13 mouse cellular contexts compared by ENCODE assay signal in genomic region chr10:86340991-86341527, GRCm38 (mm10). TPM values are rescaled to one million over a fixed set of nuclear protein-coding genes. Genes with fewer than 3 reads are reported as not detected.
DNase-seq lines count a peak whose midpoint lies in the region; ATAC-seq and TF ChIP-seq lines count a peak whose summit lies in the region.
"Had no signal": no experiment of that assay in that cellular context is flagged by ENCODE, and none has a peak within 500 bp of the region (broad histone marks: within the 10 kb centered on the region; RNA-seq: fewer than 3 reads in every experiment).

No protein-coding gene starts in this region.

- TF ChIP-seq CTCF in layer of hippocampus, adult 2 months (conservative IDR thresholded peaks at IDR 0.05): no peak

- no peak for DNase-seq in heart, adult 9 months (ENCODE audit: low spot score in 2 of 2)
- DNase-seq in layer of hippocampus, adult 2 months (ENCODE audit: low spot score in 2 of 2): no peak
- no peak for DNase-seq in layer of hippocampus, postnatal 25 days (ENCODE audit: extremely low spot score in 1 of 2, low spot score in 1 of 2)
- DNase-seq in embryonic facial prominence, embryonic 10.5 days (ENCODE audit: low spot score): no peak
- DNase-seq in left cerebral cortex, adult 11 months (ENCODE audit: low spot score): no peak
- DNase-seq: spleen, adult 18-20 months had no signal

- no peak for ATAC-seq in heart, embryonic 12.5 days (ENCODE audit: insufficient number of reproducible peaks, low FRiP score)
- ATAC-seq in liver, embryonic 15.5 days (ENCODE audit: insufficient read depth): no peak
- no peak for ATAC-seq in megakaryocyte, adult 5-6 weeks (ENCODE audit: poor library complexity, severe bottlenecking)
- ATAC-seq: activated CD4-positive, CD25-positive, alpha-beta regulatory T cell, adult 4 months had no signal

- WGBS in heart, embryonic 12.5 days: 60% methylated on average over 3 of the region's 3 CpGs
- 70% methylated on average over 3 of the region's 3 CpGs for WGBS in embryonic facial prominence, embryonic 10.5 days
- 69% methylated on average over 3 of the region's 3 CpGs for WGBS in liver, embryonic 15.5 days (ENCODE audit: insufficient replicate concordance)

- H3K27me3 ChIP-seq in heart, embryonic 12.5 days (replicated peaks): no peaks in the 10 kb centered on the region
- H3K27me3 ChIP-seq in embryonic facial prominence, embryonic 10.5 days (replicated peaks; ENCODE audit: low read depth, poor library complexity, severe bottlenecking): no peaks in the 10 kb centered on the region
- H3K27me3 ChIP-seq in liver, embryonic 15.5 days: no peaks in the 10 kb centered on the region
- H3K27me3 ChIP-seq: neural tube, embryonic 13.5 days had no signal

- H3K9me3 ChIP-seq in heart, embryonic 12.5 days (replicated peaks): no peaks in the 10 kb centered on the region
- H3K9me3 ChIP-seq in embryonic facial prominence, embryonic 10.5 days: no peaks in the 10 kb centered on the region
- H3K9me3 ChIP-seq in liver, embryonic 15.5 days (replicated peaks): no peaks in the 10 kb centered on the region
- H3K9me3 ChIP-seq: neural tube, embryonic 13.5 days had no signal

- H3K4me2 ChIP-seq in heart, embryonic 12.5 days: no peak overlapping the region
- no peak overlapping the region for H3K4me2 ChIP-seq in liver, embryonic 15.5 days
- H3K4me2 ChIP-seq: hindbrain, embryonic 14.5 days; neural tube, embryonic 13.5 days had no signal

- H3K27ac ChIP-seq in heart, embryonic 12.5 days (ENCODE audit: poor library complexity, severe bottlenecking): 0 out of 2 replicates have a peak overlapping the region, but pooled peaks have one; percentile 3
- H3K27ac ChIP-seq in layer of hippocampus, adult 2 months: peak overlapping the region; percentile 86
- peak overlapping the region; percentile 49; the same call in 1 of the 2 replicates for H3K27ac ChIP-seq in embryonic facial prominence, embryonic 10.5 days (replicated peaks)
- H3K27ac ChIP-seq in liver, embryonic 15.5 days (replicated peaks): peak overlapping the region; percentile 70; the same call in 1 of the 2 replicates
- H3K27ac ChIP-seq: hindbrain, embryonic 14.5 days; macrophage; neural tube, embryonic 13.5 days had no signal

- no peak overlapping the region for H3K9ac ChIP-seq in heart, embryonic 12.5 days
- no peak overlapping the region for H3K9ac ChIP-seq in liver, embryonic 15.5 days
- H3K9ac ChIP-seq: hindbrain, embryonic 14.5 days; neural tube, embryonic 13.5 days had no signal

- H3K4me1 ChIP-seq in heart, embryonic 12.5 days (replicated peaks): peaks cover 84% of the 10 kb centered on the region
- peaks cover 55% of the 10 kb centered on the region for H3K4me1 ChIP-seq in embryonic facial prominence, embryonic 10.5 days
- peaks cover 61% of the 10 kb centered on the region for H3K4me1 ChIP-seq in liver, embryonic 15.5 days (replicated peaks)

- H3K4me3 ChIP-seq in heart, embryonic 12.5 days: no peak overlapping the region
- no peak overlapping the region for H3K4me3 ChIP-seq in layer of hippocampus, adult 2 months
- H3K4me3 ChIP-seq in embryonic facial prominence, embryonic 10.5 days: no peak overlapping the region
- H3K4me3 ChIP-seq in liver, embryonic 15.5 days (replicated peaks): no peak overlapping the region
- H3K4me3 ChIP-seq: neural tube, embryonic 13.5 days had no signal

- H3K36me3 ChIP-seq in heart, embryonic 12.5 days: peaks cover 25% of the 10 kb centered on the region
- peaks cover 25% of the 10 kb centered on the region for H3K36me3 ChIP-seq in embryonic facial prominence, embryonic 10.5 days (replicated peaks)
- no peaks in the 10 kb centered on the region for H3K36me3 ChIP-seq in liver, embryonic 15.5 days (replicated peaks)

RNA-seq across cellular contexts. Expression of gene Timp3, which starts 40.9 kb away (rescaled TPM):
- polyA plus RNA-seq in heart, embryonic 12.5 days (2016; fragmentation: Nextera tagmentation; extraction: Ambion mirVana): 70.8 and 71.5 TPM in 2 replicates
- 10 to 100 TPM; 61.8 to 62.0 TPM for total RNA-seq in layer of hippocampus, adult 2 months (2021)
- 10 to 100 TPM; 50.1 to 55.1 TPM for total RNA-seq in layer of hippocampus, postnatal 25 days (2021)
- 29.4 and 36.3 TPM in 2 replicates for polyA plus RNA-seq in embryonic facial prominence, embryonic 10.5 days (2016; fragmentation: Nextera tagmentation; extraction: Ambion mirVana)
- 6.3 and 6.7 TPM in 2 replicates for polyA plus RNA-seq in liver, embryonic 15.5 days (2015; fragmentation: Nextera tagmentation; extraction: Ambion mirVana)
- 0.04 TPM in 1 of 2 replicates, not detected in the other for total RNA-seq in megakaryocyte, adult 5-6 weeks (2015)
- total RNA-seq in megakaryocyte, adult 5-6 weeks (2017): 0.08 and 0.44 TPM in 2 replicates
- polyA plus RNA-seq: activated CD4-positive, CD25-positive, alpha-beta regulatory T cell, adult 4 months had no signal

Comparison
In these comparisons a context has a peak if more than half of its experiments do, and no peak if none do; other contexts are left out.
1. H3K27ac ChIP-seq: peak in every context shown above with its lines; median percentile 86 in layer of hippocampus, adult 2 months; 70 in liver, embryonic 15.5 days; 49 in embryonic facial prominence, embryonic 10.5 days; 3 in heart, embryonic 12.5 days.
2. RNA of gene Timp3, which starts 40.9 kb away (total RNA-seq): 61.8 to 62.0 TPM in layer of hippocampus, adult 2 months and 50.1 to 55.1 TPM in layer of hippocampus, postnatal 25 days; 0.04 to 0.44 TPM in megakaryocyte, adult 5-6 weeks; every median in the first group is over 10 times any median in the second.